Mouse (Mus musculus): ENCODE measurements around the gene Chn2.

The Chn2 gene

DNA sequence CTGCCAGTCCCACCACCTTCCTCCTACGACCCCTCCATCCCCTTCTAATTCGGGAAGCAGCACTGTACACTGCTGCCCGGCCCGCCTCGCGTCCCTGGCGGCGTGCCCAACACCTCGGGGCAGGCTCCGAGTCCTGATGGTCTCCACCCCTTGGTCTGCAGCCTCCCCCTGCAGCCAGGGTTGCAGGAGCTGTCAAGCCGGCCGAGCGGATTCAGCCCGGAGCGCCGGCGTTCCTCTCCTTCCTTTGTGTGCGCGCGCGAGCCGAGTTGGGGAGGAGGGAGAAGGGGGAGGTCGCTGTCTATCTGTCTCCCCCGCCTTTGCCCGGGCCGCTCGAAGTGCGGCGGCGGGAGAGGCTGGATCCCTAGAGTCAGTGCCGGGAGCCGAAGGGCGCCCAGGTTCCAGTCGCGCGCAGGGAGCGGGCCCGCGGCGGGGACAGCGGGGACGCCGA, at the start of gene Chn2:
Gene Chn2 (plus strand): TSS at position 198 of the 448 bp plus-strand sequence.
- in situ Hi-C loops (cut with MboI; ENCODE audit: low sequenced_read_pairs) = no loop called here

DNA sequence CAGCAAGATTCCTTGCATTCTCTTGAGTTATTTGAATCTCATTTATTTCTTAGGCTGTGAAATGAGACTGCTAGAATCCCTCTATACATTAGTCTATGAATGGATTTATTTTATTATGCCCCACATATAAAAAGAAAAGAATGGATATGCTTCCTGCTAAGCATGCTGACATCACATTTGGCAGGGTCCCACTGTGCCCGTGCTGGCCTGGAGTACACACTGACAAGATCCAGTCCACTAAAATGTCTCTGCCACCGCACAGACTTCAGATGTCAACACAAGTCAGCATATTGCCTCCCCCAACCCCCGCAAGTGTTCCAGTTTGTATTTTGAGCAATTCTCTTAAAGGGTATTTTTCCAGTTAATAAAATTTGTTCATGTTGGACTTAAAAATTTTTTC, 47.0 kb upstream of the Chn2 start:
- in situ Hi-C loops (cut with MboI; ENCODE audit: low sequenced_read_pairs) = no loop called here

DNA sequence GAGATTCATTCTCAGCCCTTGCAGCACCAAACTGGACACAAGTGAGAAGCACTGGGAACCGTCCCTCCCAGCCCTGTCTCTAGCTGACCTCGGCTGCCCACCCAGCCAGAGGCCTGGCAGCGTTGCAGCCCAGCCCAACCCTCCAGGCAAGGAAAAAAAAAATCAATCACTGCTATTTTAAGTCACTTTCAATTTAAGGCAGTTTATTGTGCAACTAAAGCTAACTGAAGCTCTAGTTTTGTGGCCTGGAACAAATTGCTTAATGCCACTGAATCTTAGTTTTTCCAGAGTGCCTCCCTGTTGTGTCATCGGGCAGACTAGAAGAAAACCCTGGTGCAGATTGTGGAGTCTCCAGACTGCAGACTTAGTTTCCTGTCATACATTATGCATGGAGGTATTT, 43.8 kb upstream of the Chn2 start:
- in situ Hi-C loops (cut with MboI; ENCODE audit: low sequenced_read_pairs) = no loop called here

DNA sequence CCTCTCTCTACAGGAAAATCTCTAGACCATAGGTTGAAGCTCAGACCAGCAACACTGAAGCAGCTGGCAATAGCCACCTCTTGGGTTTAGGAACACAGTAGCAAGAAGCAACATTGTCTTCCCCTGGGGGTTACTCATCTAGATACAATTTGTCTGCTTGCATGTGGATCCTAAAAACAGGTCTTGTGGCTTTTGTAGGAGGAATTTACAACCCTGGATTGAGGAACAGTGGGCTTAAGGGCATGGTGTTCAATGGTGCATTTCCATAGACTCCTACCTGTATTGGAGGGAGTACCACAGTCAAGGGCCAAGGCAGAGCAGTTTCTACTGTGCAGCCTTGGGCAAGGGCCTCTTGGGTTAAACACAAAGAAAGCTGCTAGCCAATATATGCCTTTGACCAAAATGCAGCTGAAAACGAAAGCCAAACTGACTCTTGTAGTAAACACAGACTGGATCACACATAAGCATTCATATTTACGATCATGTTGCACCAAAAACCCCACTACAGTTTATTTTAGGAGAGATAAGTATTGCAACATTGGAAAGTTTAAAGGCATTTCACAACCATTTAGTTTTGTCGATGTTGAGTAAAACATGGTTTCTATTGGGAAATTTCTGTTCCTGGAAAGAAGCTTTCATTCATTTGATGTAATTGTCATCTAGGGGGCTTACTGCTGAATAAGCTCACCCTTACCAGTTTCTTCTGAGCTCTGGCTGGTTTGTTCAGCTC, 43.0 kb upstream of the Chn2 start:
- in situ Hi-C loops (cut with MboI; ENCODE audit: low sequenced_read_pairs) = no loop called here

DNA sequence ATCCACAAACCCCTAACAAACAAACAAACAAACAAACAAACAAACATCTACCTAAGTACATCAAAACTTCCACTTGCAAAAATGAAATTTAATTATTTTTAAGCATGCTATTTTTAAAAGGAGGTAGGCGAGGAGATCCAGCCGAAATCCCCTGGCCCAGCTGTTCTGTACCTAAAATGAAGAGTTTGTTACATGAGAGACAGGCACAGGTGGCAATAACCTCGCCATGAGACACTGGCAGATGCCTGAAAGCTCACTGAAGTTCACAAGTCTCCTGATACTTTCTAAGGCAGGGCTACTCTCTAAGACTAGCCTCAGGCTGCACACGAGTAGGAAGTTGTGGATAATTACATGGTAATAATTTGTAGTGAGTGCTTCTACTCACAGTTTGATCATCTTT, 34.1 kb upstream of the Chn2 start:
- in situ Hi-C loops (cut with MboI; ENCODE audit: low sequenced_read_pairs) = no loop called here

DNA sequence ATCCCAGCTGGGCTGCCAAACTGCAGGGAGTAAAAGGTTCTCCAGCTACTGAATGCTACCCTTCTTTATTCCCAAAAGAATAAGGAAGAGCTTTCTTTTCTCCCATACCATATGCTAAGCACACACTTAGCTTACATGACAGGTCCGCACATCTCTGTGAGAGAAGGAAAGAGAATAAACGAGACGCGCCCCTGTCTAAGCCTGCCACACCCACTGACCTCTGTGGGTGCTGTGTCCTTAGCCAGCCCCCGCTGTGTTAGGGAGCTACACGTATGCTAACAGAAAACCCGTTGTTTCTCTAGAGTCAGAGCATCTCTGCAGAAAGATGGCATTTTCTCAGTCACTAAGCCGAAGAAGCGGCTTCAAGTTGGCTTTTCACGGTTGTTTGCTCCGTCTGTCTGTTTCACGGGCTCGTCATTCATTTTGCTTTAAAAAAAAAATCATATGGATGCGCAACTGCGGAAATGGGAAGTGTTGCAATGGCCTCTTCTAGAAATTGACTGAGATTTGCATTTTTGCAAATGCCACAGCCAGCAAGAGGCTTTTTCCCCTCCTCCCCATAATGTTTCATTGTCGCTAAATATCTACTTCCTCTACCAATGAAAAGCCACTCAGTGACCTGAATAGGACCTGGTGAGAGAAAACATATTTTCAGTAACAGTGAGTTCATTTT, 30.8 kb upstream of the Chn2 start:
- in situ Hi-C loops (cut with MboI; ENCODE audit: low sequenced_read_pairs) = no loop called here

DNA sequence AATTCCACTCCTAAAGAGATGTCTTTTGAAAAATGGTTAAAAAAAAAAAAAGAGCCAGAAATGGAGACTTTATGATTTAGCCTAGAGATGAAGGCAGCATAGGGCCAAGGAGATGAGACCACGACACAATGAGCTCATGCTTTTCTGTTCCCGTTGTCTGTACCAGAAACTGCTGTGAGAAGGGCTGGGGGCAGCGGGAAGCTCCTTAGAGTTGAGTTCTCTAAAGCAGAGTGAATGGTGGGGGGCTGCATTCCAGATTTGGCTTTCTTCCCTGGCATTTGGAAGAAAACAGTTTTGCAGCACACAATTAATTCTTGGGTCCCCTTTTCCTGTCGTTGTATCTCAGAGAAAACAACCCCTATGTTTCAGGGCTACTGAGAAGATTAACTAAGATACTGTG, 30.1 kb upstream of the Chn2 start:
- in situ Hi-C loops (cut with MboI; ENCODE audit: low sequenced_read_pairs) = no loop called here

DNA sequence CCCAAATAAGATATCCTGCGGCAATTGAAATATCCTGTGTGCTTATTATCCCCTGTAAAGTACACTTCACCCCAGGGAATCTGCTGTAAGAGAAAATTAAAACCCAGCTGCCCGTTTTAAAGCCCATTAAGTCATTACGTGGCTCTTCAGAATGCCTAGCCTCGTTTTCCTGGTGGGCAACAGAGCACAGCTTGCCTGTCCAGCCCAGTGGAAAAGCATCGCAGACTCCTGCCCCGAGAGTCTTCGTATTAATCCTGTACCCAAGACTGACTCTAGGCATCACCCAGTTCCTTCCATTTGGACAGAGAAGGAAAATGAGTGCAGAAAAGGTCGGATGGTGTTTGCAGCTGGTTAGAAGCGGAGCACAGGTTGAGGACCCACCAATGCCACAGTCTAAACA, 29.0 kb upstream of the Chn2 start:
- in situ Hi-C loops (cut with MboI; ENCODE audit: low sequenced_read_pairs) = no loop called here

DNA sequence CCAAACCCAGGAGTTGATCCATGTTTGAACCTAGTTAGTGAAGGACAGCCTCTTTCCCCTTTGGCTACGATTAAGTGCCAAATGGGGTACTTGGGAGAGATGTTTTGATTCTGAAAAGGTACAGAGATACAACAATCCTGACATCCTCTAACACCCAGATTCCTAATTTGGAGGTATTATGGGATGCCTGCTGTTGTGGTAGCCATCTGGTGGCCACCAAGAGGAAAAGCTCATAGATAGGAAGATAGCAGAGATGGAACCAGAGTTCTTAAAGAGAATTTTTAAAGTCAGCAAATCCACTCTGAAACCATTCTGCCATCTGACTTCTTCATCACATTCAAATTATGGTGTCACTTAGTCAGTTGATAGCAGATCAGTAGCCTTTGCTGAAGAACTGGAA, 27.2 kb upstream of the Chn2 start:
- in situ Hi-C loops (cut with MboI; ENCODE audit: low sequenced_read_pairs) = no loop called here

DNA sequence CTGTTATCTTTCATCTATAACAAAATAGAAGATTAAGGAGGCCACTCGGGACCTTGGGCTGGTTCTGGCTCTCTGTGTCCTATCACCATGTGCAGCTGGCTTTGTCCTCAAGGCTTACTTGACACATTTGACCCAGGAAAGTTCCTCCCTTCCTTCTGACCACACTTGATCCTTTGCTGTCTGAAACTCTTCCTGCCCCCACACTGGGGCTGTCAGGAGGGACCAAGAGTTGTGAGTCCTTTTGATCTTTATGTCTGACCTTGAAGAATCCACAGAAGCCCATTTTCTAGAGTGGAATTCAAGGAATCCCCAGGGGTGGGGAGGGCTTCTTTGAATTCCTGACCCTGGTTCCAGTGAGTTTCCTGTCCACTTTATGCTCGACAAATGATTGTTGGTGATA, 21.3 kb upstream of the Chn2 start:
- in situ Hi-C loops (cut with MboI; ENCODE audit: low sequenced_read_pairs) = no loop called here

DNA sequence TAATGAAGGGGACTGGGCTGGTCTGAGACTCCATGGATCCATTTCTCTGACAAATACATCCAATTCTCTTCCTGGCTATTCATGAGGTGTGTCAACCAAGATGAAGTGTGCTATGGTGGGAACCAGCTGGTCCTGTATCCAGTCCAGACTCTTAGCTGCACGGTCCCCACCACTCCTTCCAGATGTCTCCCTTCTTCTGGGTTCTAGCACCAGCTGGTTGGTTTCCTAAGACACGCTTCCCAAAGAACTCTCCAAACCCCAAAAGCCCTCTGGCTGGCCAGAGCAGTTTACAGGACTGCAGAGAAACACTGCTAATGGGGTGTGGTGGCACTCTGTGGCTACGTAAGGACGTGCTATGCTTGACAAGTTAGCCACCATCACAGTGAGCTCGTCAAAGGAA, 20.5 kb upstream of the Chn2 start:
- in situ Hi-C loops (cut with MboI; ENCODE audit: low sequenced_read_pairs) = no loop called here

DNA sequence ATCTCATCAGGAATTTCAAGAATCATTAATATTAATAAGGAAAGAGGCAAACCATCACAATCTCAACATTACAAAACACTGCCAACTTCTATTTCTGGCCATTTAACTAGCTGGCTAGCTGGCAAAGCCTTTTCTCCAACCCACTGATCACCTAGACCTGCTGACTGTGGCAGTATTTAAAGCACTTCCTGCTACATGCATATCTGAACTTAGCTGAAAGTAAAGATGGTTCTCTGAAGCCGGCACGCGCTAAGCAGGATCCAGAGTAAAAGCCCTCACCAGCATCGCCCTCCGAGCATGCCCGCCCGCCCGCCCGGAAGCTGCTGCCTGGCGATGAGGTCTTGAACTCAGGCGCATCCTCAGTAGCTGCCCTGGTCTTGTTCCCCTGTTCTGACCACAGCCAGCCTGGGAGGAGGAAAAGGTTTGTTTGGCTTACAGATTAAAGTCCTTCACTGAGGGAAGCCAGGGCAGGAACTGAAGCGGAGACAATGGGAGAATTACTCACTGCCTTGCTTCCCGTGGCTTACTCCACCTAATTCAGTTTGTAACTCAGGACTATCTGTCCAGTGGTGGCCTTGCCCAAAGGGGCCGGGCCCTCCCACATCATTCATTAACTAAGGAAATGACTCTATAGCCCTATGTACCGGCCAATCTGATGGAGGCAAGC, 18.1 kb upstream of the Chn2 start:
- in situ Hi-C loops (cut with MboI; ENCODE audit: low sequenced_read_pairs) = no loop called here

DNA sequence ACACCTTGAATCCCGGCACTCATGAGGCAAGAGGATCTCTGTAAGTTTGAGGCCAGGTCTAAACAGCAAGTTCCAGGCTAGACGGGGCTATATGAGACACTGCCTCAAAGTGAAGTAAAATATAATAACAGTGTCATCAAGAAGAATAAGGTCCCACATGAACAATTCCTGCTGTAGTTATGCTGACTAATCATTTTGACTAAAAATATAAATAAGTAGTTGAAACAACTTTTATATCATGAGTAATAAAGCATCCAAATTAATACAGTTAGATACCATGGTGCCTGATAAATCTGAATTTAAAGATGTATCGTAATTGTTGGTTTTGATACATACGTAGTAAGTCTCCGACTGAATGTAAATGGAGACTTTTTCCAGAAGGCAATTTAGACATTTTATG, 15.5 kb upstream of the Chn2 start:
- in situ Hi-C loops (cut with MboI; ENCODE audit: low sequenced_read_pairs) = no loop called here

DNA sequence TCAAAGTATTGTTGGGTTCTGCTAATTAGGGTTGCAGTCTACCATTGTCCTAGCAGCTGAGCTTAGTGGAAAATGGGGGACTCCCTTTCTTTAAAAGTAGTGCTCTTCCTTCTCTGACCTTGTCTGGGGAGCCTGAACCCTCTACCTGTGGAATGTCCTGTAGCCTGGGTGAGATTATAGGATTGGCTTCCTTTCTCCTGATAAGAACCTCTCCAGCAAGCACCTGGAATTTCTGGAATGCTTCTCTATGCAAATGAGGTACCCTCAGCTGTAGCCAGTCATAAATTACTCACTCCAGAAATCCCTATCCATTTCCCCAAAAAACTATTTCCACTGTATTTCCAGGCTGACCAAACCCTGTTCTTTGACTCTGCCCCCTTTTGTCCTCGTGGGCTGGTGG, 10.6 kb upstream of the Chn2 start:
- in situ Hi-C loops (cut with MboI; ENCODE audit: low sequenced_read_pairs) = no loop called here

DNA sequence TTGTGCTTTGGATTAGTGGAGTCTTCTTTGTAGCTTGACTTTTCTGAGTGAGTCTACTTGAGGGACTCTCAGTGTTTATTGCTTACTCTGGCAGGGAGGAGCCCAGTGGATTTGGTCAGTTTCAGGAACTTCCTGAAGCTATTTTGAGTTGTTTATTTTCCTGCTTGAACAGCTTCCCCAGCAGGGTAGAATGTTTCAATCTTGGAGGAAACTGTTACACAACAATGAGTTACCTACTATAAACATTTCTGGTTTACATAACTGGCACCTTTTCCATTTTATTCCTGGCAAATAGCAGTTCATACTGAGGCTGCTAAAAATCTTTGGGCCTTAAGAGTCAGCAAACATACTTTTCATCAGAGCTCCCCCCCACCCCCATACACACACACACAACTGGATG, 9.0 kb upstream of the Chn2 start:
- in situ Hi-C loops (cut with MboI; ENCODE audit: low sequenced_read_pairs) = no loop called here

DNA sequence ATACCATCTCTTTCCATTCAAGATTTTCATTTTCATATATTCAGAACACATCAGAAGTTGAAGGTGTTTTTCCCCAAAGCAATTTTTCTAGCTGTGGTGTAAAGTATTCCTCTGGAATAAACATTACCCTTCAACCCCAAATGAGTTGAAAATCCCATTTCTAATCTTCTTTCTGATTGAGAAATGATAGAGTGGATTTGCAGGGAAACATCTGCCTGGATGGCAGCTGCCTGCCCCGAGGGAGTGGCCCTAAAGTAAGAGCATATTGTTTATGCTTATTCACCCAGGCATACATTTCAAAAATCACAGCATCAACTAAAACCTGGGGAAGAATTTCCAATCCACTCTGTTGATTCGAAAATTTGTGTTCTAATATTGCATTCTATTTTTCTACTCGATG, 8.6 kb upstream of the Chn2 start:
- in situ Hi-C loops (cut with MboI; ENCODE audit: low sequenced_read_pairs) = no loop called here

DNA sequence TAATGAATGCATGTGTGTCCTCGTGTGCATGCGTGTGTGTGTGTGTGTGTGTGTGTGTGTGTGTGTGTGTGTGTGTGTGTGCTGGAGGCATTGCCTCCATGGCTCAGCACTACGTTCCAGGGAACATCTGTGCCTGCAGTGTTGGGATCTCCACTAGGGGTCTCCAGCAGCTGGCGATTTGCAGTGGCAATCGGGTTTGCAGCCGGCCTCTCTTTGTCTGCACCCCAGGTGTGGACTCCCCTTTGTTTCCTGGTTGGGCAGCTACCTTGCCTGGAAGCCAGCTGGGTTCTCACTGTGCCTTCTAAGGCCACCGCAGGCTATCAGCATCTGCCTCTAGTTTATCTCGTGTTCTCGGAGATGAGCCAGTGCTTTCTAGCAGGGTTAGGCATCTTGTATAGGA, 4.9 kb upstream of the Chn2 start:
- in situ Hi-C loops (cut with MboI; ENCODE audit: low sequenced_read_pairs) = no loop called here

DNA sequence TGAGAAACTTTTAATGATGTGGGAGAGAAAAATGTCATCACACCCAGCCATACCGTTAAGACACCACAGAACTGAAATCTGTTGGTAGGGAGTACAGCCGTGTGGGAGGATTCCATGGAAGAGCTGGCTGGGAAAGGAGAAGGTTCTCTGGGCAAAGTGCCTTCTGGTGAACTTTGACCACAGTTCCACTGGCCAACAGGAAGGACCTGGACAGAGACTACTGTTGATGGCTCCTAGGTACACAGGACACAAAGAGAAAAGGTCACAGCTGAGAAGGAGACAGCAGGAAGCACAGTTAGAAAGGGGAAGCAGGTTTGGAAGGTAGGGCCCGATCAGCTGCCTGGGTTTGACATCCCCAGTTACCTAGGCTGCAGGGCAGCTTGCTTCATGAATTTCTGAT, 3.8 kb upstream of the Chn2 start:
- in situ Hi-C loops (cut with MboI; ENCODE audit: low sequenced_read_pairs) = no loop called here

DNA sequence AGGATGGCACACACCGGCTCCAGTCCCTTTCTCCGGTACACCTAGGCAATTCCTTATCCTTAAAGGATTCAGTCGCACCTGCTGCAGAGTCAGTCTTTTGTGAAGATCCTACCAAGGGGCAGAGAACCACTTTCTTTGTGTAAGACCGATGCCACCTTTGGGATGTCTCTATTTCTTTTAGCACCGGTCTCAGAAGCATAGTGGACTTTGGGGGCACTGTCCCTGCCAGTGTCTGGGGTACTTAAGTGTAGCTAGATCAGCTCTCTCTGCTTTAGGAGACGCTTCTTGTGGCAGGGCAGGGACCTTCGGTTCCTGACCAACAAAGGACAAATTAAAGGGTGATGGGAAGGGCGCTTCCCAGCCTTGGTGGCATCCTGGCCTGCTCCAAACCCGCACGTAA, 488 bp upstream of the Chn2 start:
- in situ Hi-C loops (cut with MboI; ENCODE audit: low sequenced_read_pairs) = no loop called here

DNA sequence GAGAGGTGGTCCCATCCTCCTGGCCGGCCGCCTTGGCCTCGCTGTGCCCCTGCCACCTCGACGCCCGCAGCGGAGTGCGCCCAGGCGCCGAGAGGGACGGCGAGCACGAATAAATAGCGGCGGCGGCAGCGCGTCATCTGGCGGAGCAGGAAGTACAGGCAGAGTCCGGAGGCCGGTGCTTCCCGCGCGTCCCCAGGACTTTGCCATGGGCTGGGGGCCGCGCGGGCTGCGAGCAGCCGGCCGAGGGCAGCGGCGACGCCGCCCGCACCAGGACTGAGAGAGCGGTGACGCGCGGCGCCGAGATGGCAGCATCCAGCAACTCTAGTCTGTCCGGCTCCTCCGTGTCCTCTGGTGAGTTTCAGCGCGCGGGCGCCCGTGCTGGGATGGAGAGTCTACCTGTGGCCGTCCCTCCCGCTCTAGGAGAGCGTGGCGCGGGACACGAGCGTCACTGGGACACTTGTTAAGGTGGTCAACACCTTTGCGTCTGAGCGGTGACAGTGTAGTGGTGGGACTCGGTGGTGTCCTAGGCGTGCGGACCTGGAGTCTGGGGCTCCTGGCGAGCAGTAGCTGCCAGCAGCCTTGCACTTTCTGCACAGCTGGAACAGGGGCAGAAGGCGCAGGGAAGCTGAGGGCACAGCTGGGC, 572 bp downstream of the Chn2 start:
- in situ Hi-C loops (cut with MboI; ENCODE audit: low sequenced_read_pairs) = no loop called here

DNA sequence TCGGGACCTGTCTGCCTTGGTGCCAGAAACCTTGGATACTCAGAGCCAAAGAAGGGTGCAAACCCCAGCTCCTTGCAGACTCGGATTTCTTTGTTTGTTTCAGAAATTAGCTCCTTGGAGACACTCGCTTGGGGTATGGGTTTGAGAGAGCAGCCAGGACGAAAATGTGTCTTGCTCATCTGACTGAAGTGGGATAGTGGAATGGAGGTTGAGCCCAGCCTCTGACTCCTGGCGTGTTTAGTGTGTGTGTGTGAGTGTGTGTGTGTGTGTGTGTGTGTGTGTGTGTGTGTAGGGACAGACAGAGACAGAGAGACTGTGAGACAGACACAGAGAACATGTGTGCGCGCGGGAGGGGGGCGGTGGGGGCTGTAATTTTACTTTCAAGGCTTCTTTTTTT, 1.1 kb downstream of the Chn2 start:
- in situ Hi-C loops (cut with MboI; ENCODE audit: low sequenced_read_pairs) = no loop called here
